Mouse (Mus musculus): ENCODE measurements at regions not wholly inside any gene's neighbourhood (a gene's known extent, or its start where the extent isn't known, plus 50 kb on each side); places are given as distances from the start of the nearest gene placed in this dataset.

GRCm38 (mm10) chr13:99099794-99100429 is 84.7 kb upstream of the Zfp366 start:
- Histone ChIP-seq H3K27ac (ENCODE audit: low read length) (no peak overlapping the region), H3K4me2 (replicated peaks; ENCODE audit: low read depth, low read length) (peak overlapping the region; percentile 16; the same call in 1 of the 2 replicates), H3K36me3 (ENCODE audit: insufficient read depth, low read length) (no peaks in the 10 kb centered on the region), H3K4me1 (ENCODE audit: insufficient read depth, low read length) (peaks cover 3% of the 10 kb centered on the region; the same call in 1 of the 2 replicates), H3K9me3 (ENCODE audit: low read length) (no peaks in the 10 kb centered on the region), H3K27me3 (ENCODE audit: insufficient read depth, low read length) (no peaks in the 10 kb centered on the region), H3K9ac (replicated peaks; ENCODE audit: low read length) (no peak overlapping the region), H3K4me3 (ENCODE audit: low read length) (no peak overlapping the region)
- WGBS = 72% methylated on average over 6 of the region's 6 CpGs
- ATAC-seq (ENCODE audit: low FRiP score, low TSS enrichment) = no peak

GRCm38 (mm10) chr13:99099226-99099625 is 85.4 kb upstream of the Zfp366 start:
- 89% methylated on average over 7 of the region's 7 CpGs for WGBS
- H3K4me3 ChIP-seq (ENCODE audit: low read length) = no peak overlapping the region
- H3K27me3 ChIP-seq (ENCODE audit: insufficient read depth, low read length) = no peaks in the 10 kb centered on the region
- H3K9ac ChIP-seq (replicated peaks; ENCODE audit: low read length) = no peak overlapping the region
- H3K4me2 ChIP-seq (replicated peaks; ENCODE audit: low read depth, low read length) = no peak overlapping the region
- peaks cover 3% of the 10 kb centered on the region; the same call in 1 of the 2 replicates for H3K4me1 ChIP-seq (ENCODE audit: insufficient read depth, low read length)
- no peak overlapping the region for H3K27ac ChIP-seq (ENCODE audit: low read length)
- ATAC-seq (ENCODE audit: low FRiP score, low TSS enrichment) = no peak
- H3K36me3 ChIP-seq (ENCODE audit: insufficient read depth, low read length) = no peaks in the 10 kb centered on the region
- H3K9me3 ChIP-seq (ENCODE audit: low read length) = no peaks in the 10 kb centered on the region

- H3K4me1 ChIP-seq (ENCODE audit: insufficient read depth, low read length) = peaks cover 6% of the 10 kb centered on the region
- WGBS = 95% methylated on average over 6 of the region's 6 CpGs
- no peak overlapping the region for H3K9ac ChIP-seq (replicated peaks; ENCODE audit: low read length)
- H3K9me3 ChIP-seq (ENCODE audit: low read length) = no peaks in the 10 kb centered on the region
- H3K4me3 ChIP-seq (ENCODE audit: low read length) = no peak overlapping the region
- no peak overlapping the region for H3K27ac ChIP-seq (ENCODE audit: low read length)
- H3K4me2 ChIP-seq (replicated peaks; ENCODE audit: low read depth, low read length) = no peak overlapping the region
- no peaks in the 10 kb centered on the region for H3K27me3 ChIP-seq (ENCODE audit: insufficient read depth, low read length)
- H3K36me3 ChIP-seq (ENCODE audit: insufficient read depth, low read length) = no peaks in the 10 kb centered on the region
- ATAC-seq (ENCODE audit: low FRiP score, low TSS enrichment) = no peak
Observed at GRCm38 (mm10) chr13:99097606-99098545, 86.7 kb upstream of the Zfp366 start.

- Histone ChIP-seq H3K36me3 (ENCODE audit: insufficient read depth, low read length) (no peaks in the 10 kb centered on the region), H3K9ac (replicated peaks; ENCODE audit: low read length) (no peak overlapping the region), H3K4me3 (ENCODE audit: low read length) (no peak overlapping the region), H3K9me3 (ENCODE audit: low read length) (no peaks in the 10 kb centered on the region), H3K4me2 (replicated peaks; ENCODE audit: low read depth, low read length) (no peak overlapping the region), H3K4me1 (ENCODE audit: insufficient read depth, low read length) (peaks cover 14% of the 10 kb centered on the region), H3K27ac (ENCODE audit: low read length) (no peak overlapping the region), H3K27me3 (ENCODE audit: insufficient read depth, low read length) (no peaks in the 10 kb centered on the region)
- WGBS = 90% methylated on average over 6 of the region's 6 CpGs
- ATAC-seq (ENCODE audit: low FRiP score, low TSS enrichment) = no peak
Observed at GRCm38 (mm10) chr13:99096837-99097236, 87.8 kb upstream of the Zfp366 start.

GRCm38 (mm10) chr13:99095006-99095405 is 89.6 kb upstream of the Zfp366 start:
- ATAC-seq (ENCODE audit: low FRiP score, low TSS enrichment) = no peak
- H3K27me3 ChIP-seq (ENCODE audit: insufficient read depth, low read length) = no peaks in the 10 kb centered on the region
- no peak overlapping the region for H3K4me2 ChIP-seq (replicated peaks; ENCODE audit: low read depth, low read length)
- no peak overlapping the region for H3K27ac ChIP-seq (ENCODE audit: low read length)
- no peak overlapping the region for H3K4me3 ChIP-seq (ENCODE audit: low read length)
- H3K36me3 ChIP-seq (ENCODE audit: insufficient read depth, low read length) = no peaks in the 10 kb centered on the region
- no peak overlapping the region for H3K9ac ChIP-seq (replicated peaks; ENCODE audit: low read length)
- H3K4me1 ChIP-seq (ENCODE audit: insufficient read depth, low read length) = peaks cover 15% of the 10 kb centered on the region
- H3K9me3 ChIP-seq (ENCODE audit: low read length) = no peaks in the 10 kb centered on the region
- 86% methylated on average over 5 of the region's 5 CpGs for WGBS

GRCm38 (mm10) chr13:99094221-99094620 is 90.4 kb upstream of the Zfp366 start:
- peaks cover 15% of the 10 kb centered on the region for H3K4me1 ChIP-seq (ENCODE audit: insufficient read depth, low read length)
- no peaks in the 10 kb centered on the region for H3K9me3 ChIP-seq (ENCODE audit: low read length)
- H3K9ac ChIP-seq (replicated peaks; ENCODE audit: low read length) = no peak overlapping the region
- no peak for ATAC-seq (ENCODE audit: low FRiP score, low TSS enrichment)
- 80% methylated on average over 5 of the region's 5 CpGs for WGBS
- H3K4me3 ChIP-seq (ENCODE audit: low read length) = no peak overlapping the region
- no peaks in the 10 kb centered on the region for H3K36me3 ChIP-seq (ENCODE audit: insufficient read depth, low read length)
- no peaks in the 10 kb centered on the region for H3K27me3 ChIP-seq (ENCODE audit: insufficient read depth, low read length)
- H3K27ac ChIP-seq (ENCODE audit: low read length) = no peak overlapping the region
- H3K4me2 ChIP-seq (replicated peaks; ENCODE audit: low read depth, low read length) = no peak overlapping the region

- Histone ChIP-seq H3K9me3 (ENCODE audit: low read length) (no peaks in the 10 kb centered on the region), H3K27me3 (ENCODE audit: insufficient read depth, low read length) (no peaks in the 10 kb centered on the region), H3K27ac (ENCODE audit: low read length) (0 out of 2 replicates have a peak overlapping the region, but pooled peaks have one; percentile 6), H3K9ac (replicated peaks; ENCODE audit: low read length) (no peak overlapping the region), H3K36me3 (ENCODE audit: insufficient read depth, low read length) (no peaks in the 10 kb centered on the region), H3K4me2 (replicated peaks; ENCODE audit: low read depth, low read length) (no peak overlapping the region), H3K4me1 (ENCODE audit: insufficient read depth, low read length) (peaks cover 15% of the 10 kb centered on the region), H3K4me3 (ENCODE audit: low read length) (no peak overlapping the region)
- ATAC-seq (ENCODE audit: low FRiP score, low TSS enrichment) = peak; percentile 81; the same call in 1 of the 2 replicates
- WGBS = 11% methylated on average over 9 of the region's 9 CpGs
Observed at GRCm38 (mm10) chr13:99093269-99093668, 91.4 kb upstream of the Zfp366 start.

GRCm38 (mm10) chr13:99092279-99092930 is 92.2 kb upstream of the Zfp366 start:
- Histone ChIP-seq H3K4me2 (replicated peaks; ENCODE audit: low read depth, low read length) (no peak overlapping the region), H3K27me3 (ENCODE audit: insufficient read depth, low read length) (no peaks in the 10 kb centered on the region), H3K36me3 (ENCODE audit: insufficient read depth, low read length) (no peaks in the 10 kb centered on the region), H3K27ac (ENCODE audit: low read length) (peak overlapping the region; percentile 82), H3K9me3 (ENCODE audit: low read length) (no peaks in the 10 kb centered on the region), H3K4me1 (ENCODE audit: insufficient read depth, low read length) (peaks cover 15% of the 10 kb centered on the region), H3K9ac (replicated peaks; ENCODE audit: low read length) (no peak overlapping the region), H3K4me3 (ENCODE audit: low read length) (no peak overlapping the region)
- ATAC-seq (ENCODE audit: low FRiP score, low TSS enrichment) = peak; percentile 81
- WGBS = 26% methylated on average over 14 of the region's 14 CpGs

GRCm38 (mm10) chr13:99091562-99092278 is 92.9 kb upstream of the Zfp366 start:
- Histone ChIP-seq H3K9me3 (ENCODE audit: low read length) (no peaks in the 10 kb centered on the region), H3K27ac (ENCODE audit: low read length) (peak overlapping the region; percentile 82), H3K4me2 (replicated peaks; ENCODE audit: low read depth, low read length) (no peak overlapping the region), H3K9ac (replicated peaks; ENCODE audit: low read length) (no peak overlapping the region), H3K27me3 (ENCODE audit: insufficient read depth, low read length) (no peaks in the 10 kb centered on the region), H3K4me1 (ENCODE audit: insufficient read depth, low read length) (peaks cover 15% of the 10 kb centered on the region), H3K4me3 (ENCODE audit: low read length) (no peak overlapping the region), H3K36me3 (ENCODE audit: insufficient read depth, low read length) (no peaks in the 10 kb centered on the region)
- WGBS = 37% methylated on average over 7 of the region's 7 CpGs
- ATAC-seq (ENCODE audit: low FRiP score, low TSS enrichment) = peak; percentile 40

All from kidney, embryonic 16.5 days (tissue).